Mouse (Mus musculus): ENCODE results near the gene Wnk2. TPM values are rescaled to one million over a fixed set of nuclear protein-coding genes. Genes with fewer than 3 reads are reported as not detected.

Wnk2 gene
- polyA plus RNA-seq, 1 experiment from 2014 or later = 16.0 TPM

- H3K27ac ChIP-seq = no peak overlapping the region
- H3K27me3 ChIP-seq = no peaks in the 10 kb centered on the region
- 17% methylated on average over 12 of the region's 12 CpGs for WGBS
- H3K9me3 ChIP-seq (replicated peaks) = no peaks in the 10 kb centered on the region
- H3K9ac ChIP-seq = no peak overlapping the region
- H3K4me1 ChIP-seq = peaks cover 15% of the 10 kb centered on the region
- H3K4me3 ChIP-seq = no peak overlapping the region
- H3K4me2 ChIP-seq (replicated peaks) = no peak overlapping the region
- ATAC-seq (ENCODE audit: low FRiP score) = no peak; the same call in 1 of the 2 replicates
- no peaks in the 10 kb centered on the region for H3K36me3 ChIP-seq
Measured at GRCm38 (mm10) chr13:49024763-49025162, 123.1 kb downstream of the Wnk2 start.

GRCm38 (mm10) chr13:49021693-49022092, 126.1 kb downstream of the Wnk2 start:
- peaks cover 6% of the 10 kb centered on the region; the same call in 1 of the 2 replicates for H3K9me3 ChIP-seq (replicated peaks)
- ATAC-seq (ENCODE audit: low FRiP score) = no peak

GRCm38 (mm10) chr13:49020152-49020551, 127.7 kb downstream of the Wnk2 start:
- no peak overlapping the region for H3K4me2 ChIP-seq (replicated peaks)
- WGBS = 62% methylated on average over 5 of the region's 5 CpGs
- H3K36me3 ChIP-seq = no peaks in the 10 kb centered on the region
- no peak overlapping the region for H3K27ac ChIP-seq
- peaks cover 6% of the 10 kb centered on the region; the same call in 1 of the 2 replicates for H3K9me3 ChIP-seq (replicated peaks)
- no peak overlapping the region for H3K9ac ChIP-seq
- H3K27me3 ChIP-seq = 0 out of 2 replicates have a peak, but pooled peaks cover 3% of the 10 kb centered on the region
- ATAC-seq (ENCODE audit: low FRiP score) = no peak
- peaks cover 23% of the 10 kb centered on the region for H3K4me1 ChIP-seq
- no peak overlapping the region for H3K4me3 ChIP-seq

More at GRCm38 (mm10) chr13:49021693-49022092, 126.1 kb downstream of the Wnk2 start:
- Histone ChIP-seq H3K4me1 (peaks cover 15% of the 10 kb centered on the region), H3K4me3 (no peak overlapping the region), H3K27me3 (no peaks in the 10 kb centered on the region), H3K36me3 (no peaks in the 10 kb centered on the region), H3K27ac (no peak overlapping the region), H3K4me2 (replicated peaks) (no peak overlapping the region), H3K9ac (no peak overlapping the region)
- WGBS = 67% methylated on average over 3 of the region's 3 CpGs

GRCm38 (mm10) chr13:49017375-49017774, 130.4 kb downstream of the Wnk2 start:
- H3K4me3 ChIP-seq = no peak overlapping the region
- H3K27me3 ChIP-seq = peaks cover 15% of the 10 kb centered on the region; the same call in 1 of the 2 replicates
- no peak overlapping the region for H3K9ac ChIP-seq
- no peak overlapping the region for H3K4me2 ChIP-seq (replicated peaks)
- H3K4me1 ChIP-seq = peaks cover 24% of the 10 kb centered on the region
- H3K36me3 ChIP-seq = no peaks in the 10 kb centered on the region
- WGBS = 95% methylated on average over 1 of the region's 1 CpGs
- H3K27ac ChIP-seq = no peak overlapping the region
- H3K9me3 ChIP-seq (replicated peaks) = peaks cover 6% of the 10 kb centered on the region; the same call in 1 of the 2 replicates
- no peak for ATAC-seq (ENCODE audit: low FRiP score)

DNA sequence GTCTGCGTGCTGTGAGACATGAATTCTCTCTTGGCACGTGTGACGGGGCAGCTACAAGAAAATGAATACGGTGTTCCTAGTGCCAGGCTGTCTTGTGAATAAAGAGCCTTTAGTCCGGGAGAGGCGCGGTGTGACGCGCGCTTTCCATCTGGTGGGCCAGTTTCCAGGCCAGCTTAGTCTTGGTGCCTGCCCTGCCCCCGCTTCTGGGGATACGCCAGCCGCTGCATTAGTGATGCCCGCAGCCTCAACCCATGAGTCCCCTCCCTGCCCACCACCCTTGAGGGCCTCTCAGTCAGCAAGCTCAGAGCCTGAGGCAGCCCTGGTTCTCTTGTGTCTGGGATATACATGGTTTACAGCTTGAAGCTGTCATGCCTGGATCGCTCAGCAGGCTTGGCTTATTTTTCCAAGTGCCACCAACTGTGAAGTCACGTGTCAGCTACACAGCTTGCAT, 131.5 kb downstream of the Wnk2 start:
- peak; percentile 94 for ATAC-seq (ENCODE audit: low FRiP score)
- WGBS = under 1% methylated on average over 16 of the region's 16 CpGs
- Histone ChIP-seq H3K4me1 (peaks cover 24% of the 10 kb centered on the region), H3K36me3 (no peaks in the 10 kb centered on the region), H3K27me3 (peaks cover 15% of the 10 kb centered on the region; the same call in 1 of the 2 replicates), H3K4me2 (replicated peaks) (peak overlapping the region; percentile 53), H3K9me3 (replicated peaks) (peaks cover 6% of the 10 kb centered on the region; the same call in 1 of the 2 replicates), H3K27ac (peak overlapping the region; percentile 86), H3K4me3 (peak overlapping the region; percentile 22), H3K9ac (peak overlapping the region; percentile 2)

DNA sequence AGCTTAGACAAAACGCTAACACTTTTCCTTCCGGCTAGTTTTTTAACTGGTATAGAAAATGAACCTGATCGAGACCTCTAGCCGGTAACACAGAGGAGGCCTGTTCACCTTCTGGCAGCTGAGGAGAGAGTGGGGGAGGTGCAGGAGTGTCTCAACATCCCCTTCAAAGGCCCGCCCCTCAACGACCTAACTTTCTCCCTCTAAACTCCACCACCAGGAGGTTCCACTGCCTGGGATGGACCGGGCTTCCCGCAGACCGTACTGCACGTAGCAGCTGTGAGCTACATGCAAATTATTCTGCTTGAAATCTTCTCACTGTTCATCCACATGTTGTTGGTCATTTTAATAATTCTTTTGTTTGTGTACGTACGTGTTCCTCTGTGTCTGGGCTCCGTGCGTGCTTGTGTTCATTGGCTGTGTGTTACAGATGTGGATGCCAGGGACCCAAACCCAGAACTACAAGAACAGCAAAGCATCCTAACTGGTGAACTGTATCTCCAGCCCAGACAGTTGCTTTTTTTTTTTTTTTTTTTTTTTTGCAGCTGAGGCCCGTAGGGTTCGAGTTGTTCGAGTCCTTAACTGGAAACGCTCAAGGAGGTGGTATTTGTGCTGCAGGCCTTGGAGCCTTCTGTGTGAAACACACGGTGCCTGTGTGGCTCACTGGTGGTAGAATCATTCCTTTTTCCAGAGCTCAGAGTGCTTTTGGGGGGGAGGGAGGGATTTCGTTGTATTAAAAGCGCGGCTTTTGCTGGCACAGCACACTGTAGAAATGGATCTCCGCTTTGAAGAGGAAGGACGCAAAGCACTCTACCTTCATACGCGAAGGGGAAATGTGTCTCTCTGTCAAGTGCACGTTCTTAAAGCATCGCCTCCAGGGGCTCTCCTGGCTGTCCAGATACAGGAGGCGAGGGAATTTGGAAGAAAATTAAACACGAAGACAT, 132.2 kb downstream of the Wnk2 start:
- Histone ChIP-seq H3K4me1 (peaks cover 24% of the 10 kb centered on the region), H3K9me3 (replicated peaks) (peaks cover 6% of the 10 kb centered on the region; the same call in 1 of the 2 replicates), H3K27ac (peak overlapping the region; percentile 86), H3K9ac (peak overlapping the region; percentile 2), H3K4me2 (replicated peaks) (peak overlapping the region; percentile 53), H3K4me3 (peak overlapping the region; percentile 22), H3K27me3 (peaks cover 19% of the 10 kb centered on the region; the same call in 1 of the 2 replicates), H3K36me3 (no peaks in the 10 kb centered on the region)
- 2% methylated on average over 30 of the region's 30 CpGs for WGBS
- ATAC-seq (ENCODE audit: low FRiP score) = peak; percentile 44

GRCm38 (mm10) chr13:49013206-49013794, 134.5 kb downstream of the Wnk2 start:
- Histone ChIP-seq H3K27ac (no peak overlapping the region), H3K4me1 (peaks cover 20% of the 10 kb centered on the region), H3K4me3 (no peak overlapping the region), H3K27me3 (peaks cover 19% of the 10 kb centered on the region; the same call in 1 of the 2 replicates), H3K9ac (no peak overlapping the region), H3K9me3 (replicated peaks) (peaks cover 6% of the 10 kb centered on the region; the same call in 1 of the 2 replicates), H3K36me3 (no peaks in the 10 kb centered on the region), H3K4me2 (replicated peaks) (no peak overlapping the region)
- 33% methylated on average over 5 of the region's 5 CpGs for WGBS
- ATAC-seq (ENCODE audit: low FRiP score) = no peak

- H3K27me3 ChIP-seq = no peaks in the 10 kb centered on the region
- no peaks in the 10 kb centered on the region for H3K4me1 ChIP-seq
- no peaks in the 10 kb centered on the region for H3K36me3 ChIP-seq
- 58% methylated on average over 3 of the region's 3 CpGs for WGBS
- no peaks in the 10 kb centered on the region for H3K9me3 ChIP-seq (replicated peaks)
- H3K4me2 ChIP-seq (replicated peaks) = no peak overlapping the region
- ATAC-seq (ENCODE audit: low FRiP score) = no peak
- no peak overlapping the region for H3K9ac ChIP-seq
- H3K27ac ChIP-seq = no peak overlapping the region
- no peak overlapping the region for H3K4me3 ChIP-seq
Measured at GRCm38 (mm10) chr13:49001691-49002090, 146.1 kb downstream of the Wnk2 start.

DNA sequence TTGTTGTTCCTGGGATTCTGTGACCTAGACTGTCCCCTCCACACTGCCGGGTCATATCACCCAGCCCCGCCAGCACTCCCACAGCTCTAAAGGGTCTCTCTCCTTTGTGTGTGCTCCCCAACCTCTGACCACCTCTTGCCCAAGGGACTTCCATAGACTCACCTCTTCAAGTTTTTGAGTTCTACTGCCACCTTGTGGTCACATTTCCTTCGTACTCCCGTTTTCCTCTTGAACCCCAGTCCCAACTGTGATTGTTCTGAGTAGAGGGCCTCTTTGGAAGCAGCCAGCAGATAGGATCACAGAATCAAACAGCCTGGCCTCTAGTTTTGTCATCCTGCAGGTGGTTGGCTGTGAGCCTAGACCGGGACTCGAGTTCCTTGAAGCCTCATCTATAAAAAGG, 149.2 kb downstream of the Wnk2 start:
- H3K4me3 ChIP-seq = no peak overlapping the region
- no peak overlapping the region for H3K27ac ChIP-seq
- H3K36me3 ChIP-seq = no peaks in the 10 kb centered on the region
- no peak overlapping the region for H3K4me2 ChIP-seq (replicated peaks)
- WGBS = 11% methylated on average over 6 of the region's 6 CpGs
- H3K9me3 ChIP-seq (replicated peaks) = no peaks in the 10 kb centered on the region
- no peak overlapping the region for H3K9ac ChIP-seq
- ATAC-seq (ENCODE audit: low FRiP score) = no peak
- no peaks in the 10 kb centered on the region for H3K27me3 ChIP-seq
- peaks cover 7% of the 10 kb centered on the region for H3K4me1 ChIP-seq

- no peak for ATAC-seq (ENCODE audit: low FRiP score)
- no peaks in the 10 kb centered on the region for H3K36me3 ChIP-seq
- H3K27ac ChIP-seq = no peak overlapping the region
- no peaks in the 10 kb centered on the region for H3K27me3 ChIP-seq
- H3K9ac ChIP-seq = no peak overlapping the region
- no peak overlapping the region for H3K4me2 ChIP-seq (replicated peaks)
- no peak overlapping the region for H3K4me3 ChIP-seq
- no peaks in the 10 kb centered on the region for H3K9me3 ChIP-seq (replicated peaks)
- WGBS = 90% methylated on average over 4 of the region's 4 CpGs
- H3K4me1 ChIP-seq = peaks cover 7% of the 10 kb centered on the region
Measured at GRCm38 (mm10) chr13:48996731-48997130, 151.1 kb downstream of the Wnk2 start.

- no peak overlapping the region for H3K27ac ChIP-seq
- no peaks in the 10 kb centered on the region for H3K27me3 ChIP-seq
- no peak overlapping the region for H3K9ac ChIP-seq
- H3K9me3 ChIP-seq (replicated peaks) = no peaks in the 10 kb centered on the region
- no peak for ATAC-seq (ENCODE audit: low FRiP score)
- H3K4me2 ChIP-seq (replicated peaks) = no peak overlapping the region
- peaks cover 7% of the 10 kb centered on the region for H3K4me1 ChIP-seq
- H3K36me3 ChIP-seq = no peaks in the 10 kb centered on the region
- WGBS = 19% methylated on average over 3 of the region's 3 CpGs
- H3K4me3 ChIP-seq = no peak overlapping the region
Measured at GRCm38 (mm10) chr13:48994903-48995302, 152.9 kb downstream of the Wnk2 start.

- Histone ChIP-seq H3K4me2 (replicated peaks) (no peak overlapping the region), H3K9ac (no peak overlapping the region), H3K4me3 (no peak overlapping the region), H3K27ac (no peak overlapping the region), H3K36me3 (no peaks in the 10 kb centered on the region), H3K9me3 (replicated peaks) (no peaks in the 10 kb centered on the region), H3K27me3 (no peaks in the 10 kb centered on the region), H3K4me1 (peaks cover 7% of the 10 kb centered on the region)
- no peak for ATAC-seq (ENCODE audit: low FRiP score)
Measured at GRCm38 (mm10) chr13:48992914-48993313, 154.9 kb downstream of the Wnk2 start.

Measured in hindbrain, embryonic 12.5 days (tissue).